Mouse (Mus musculus) CH12.LX (cell line): ENCODE results near the gene Nhlrc1. TPM values are rescaled to one million over a fixed set of nuclear protein-coding genes. Genes with fewer than 3 reads are reported as not detected.

Experiments used
- DNase-seq: peaks from one replicate; pipeline ENCODE4 v3.0.0-alpha.2; 2013; ENCODE audit errors: extremely low read depth
- H3K27ac ChIP-seq: 2 replicates; pipeline ENCODE4 v1.5.1; 2012; ENCODE audit warnings: low read depth, mild to moderate bottlenecking, control low read depth, moderate library complexity; ENCODE audit not compliant: insufficient read depth
- H3K27me3 ChIP-seq: replicated peaks from 2 replicates; pipeline ENCODE3; 2012; ENCODE audit warnings: inconsistent platforms
- H3K36me3 ChIP-seq, 2 experiments: replicated peaks in 1 of 2; 2 replicates each; pipeline versions ENCODE3 to v1.6.1; 2012; ENCODE audit warnings: inconsistent platforms in 1 of 2, low read length in 1 of 2, mild to moderate bottlenecking in 1 of 2, mixed read lengths in 1 of 2, moderate library complexity in 1 of 2; ENCODE audit not compliant: control insufficient read depth in 1 of 2, insufficient read depth in 1 of 2
- H3K4me1 ChIP-seq, 2 experiments: 2 replicates each; pipeline ENCODE4 v1.6.1; 2012; ENCODE audit warnings: inconsistent platforms in 1 of 2, moderate library complexity in 1 of 2; ENCODE audit not compliant: insufficient read depth in 2 of 2, control insufficient read depth in 1 of 2
- H3K4me2 ChIP-seq: 2 replicates; pipeline ENCODE4 v1.6.1; 2012; ENCODE audit warnings: low read depth, mild to moderate bottlenecking, control low read depth; ENCODE audit not compliant: poor library complexity, insufficient read depth, severe bottlenecking
- H3K4me3 ChIP-seq, 3 experiments: fragments of 150-350 bp in 1 of 3; sonication (generic) in 1 of 3; replicated peaks in 1 of 3; 2 replicates each; pipeline versions ENCODE3 to v1.5.1; 2011 to 2012; ENCODE audit warnings: low read depth in 2 of 3, low read length in 2 of 3, mild to moderate bottlenecking in 2 of 3, moderate library complexity in 2 of 3, control low read depth in 1 of 3, improper control_type of control experiment in 1 of 3, inconsistent platforms in 1 of 3, mixed read lengths in 1 of 3; ENCODE audit not compliant: poor library complexity in 1 of 3
- H3K79me2 ChIP-seq: replicated peaks from 2 replicates; pipeline ENCODE4 v1.6.1; 2012; ENCODE audit warnings: mild to moderate bottlenecking, moderate library complexity; ENCODE audit not compliant: control insufficient read depth, poor library complexity, insufficient read depth, severe bottlenecking; ENCODE audit errors: extremely low read depth
- H3K9ac ChIP-seq: 2 replicates; pipeline ENCODE4 v1.6.1; 2012; ENCODE audit warnings: low read depth, mild to moderate bottlenecking, control low read depth, moderate library complexity; ENCODE audit not compliant: insufficient read depth
- H3K9me3 ChIP-seq: replicated peaks from 2 replicates; pipeline ENCODE3; 2012; ENCODE audit warnings: low read length, inconsistent platforms, mixed read lengths
- BHLHE40 ChIP-seq: IDR thresholded peaks from 2 replicates; pipeline ENCODE4 v1.6.1; 2011; ENCODE audit warnings: mild to moderate bottlenecking, low read depth, low read length, improper control_type of control experiment
- CHD1 ChIP-seq: IDR thresholded peaks from 2 replicates; pipeline ENCODE4 v1.6.1; 2012; ENCODE audit warnings: low read depth, low read length, improper control_type of control experiment, inconsistent platforms
- CHD2 ChIP-seq: IDR thresholded peaks from 2 replicates; pipeline ENCODE4 v1.6.1; 2011; ENCODE audit warnings: low read length, improper control_type of control experiment
- CTCF ChIP-seq, 2 experiments: IDR thresholded peaks in 1 of 2; conservative IDR thresholded peaks in 1 of 2; 2 replicates each; pipeline ENCODE4 v1.5.1; 2011 to 2012; ENCODE audit warnings: low read depth in 2 of 2, low read length in 2 of 2, improper control_type of control experiment in 1 of 2, inconsistent platforms in 1 of 2, mild to moderate bottlenecking in 1 of 2, moderate library complexity in 1 of 2
- E2F4 ChIP-seq: IDR thresholded peaks from 2 replicates; pipeline ENCODE4 v1.6.1; 2011; ENCODE audit warnings: low read depth, low read length, improper control_type of control experiment; ENCODE audit not compliant: insufficient replicate concordance
- EP300 ChIP-seq: IDR thresholded peaks from 2 replicates; pipeline ENCODE4 v1.6.1; 2011; ENCODE audit warnings: low read length, improper control_type of control experiment
- ETS1 ChIP-seq: conservative IDR thresholded peaks from 2 replicates; pipeline ENCODE4 v1.6.1; 2012; ENCODE audit warnings: low read depth, mild to moderate bottlenecking, inconsistent platforms, low read length, improper control_type of control experiment, moderate library complexity
- IRF4 ChIP-seq: IDR thresholded peaks from 2 replicates; pipeline ENCODE4 v1.6.1; 2014; ENCODE audit warnings: low read depth, mild to moderate bottlenecking, inconsistent platforms, low read length, improper control_type of control experiment
- JUN ChIP-seq: IDR thresholded peaks from 2 replicates; pipeline ENCODE4 v1.6.1; 2011; ENCODE audit warnings: low read depth, mild to moderate bottlenecking, low read length, improper control_type of control experiment, moderate library complexity; ENCODE audit not compliant: insufficient read depth
- MAFK ChIP-seq: IDR thresholded peaks from 2 replicates; pipeline ENCODE4 v1.6.1; 2011; ENCODE audit warnings: low read length, improper control_type of control experiment; ENCODE audit not compliant: insufficient replicate concordance
- MYC ChIP-seq: IDR thresholded peaks from 2 replicates; pipeline ENCODE4 v1.6.1; 2011; ENCODE audit warnings: low read depth, mild to moderate bottlenecking, improper control_type of control experiment, low read length
- NELFE ChIP-seq: IDR thresholded peaks from 2 replicates; pipeline ENCODE4 v1.6.1; 2011; ENCODE audit warnings: low read depth, low read length, improper control_type of control experiment
- NRF1 ChIP-seq: IDR thresholded peaks from 2 replicates; pipeline ENCODE4 v1.6.1; 2014; ENCODE audit warnings: low read depth, mild to moderate bottlenecking, inconsistent platforms, low read length, improper control_type of control experiment, moderate library complexity
- POLR2A ChIP-seq: IDR thresholded peaks from 2 replicates; pipeline ENCODE4 v1.6.1; 2011; ENCODE audit warnings: low read depth, mild to moderate bottlenecking, improper control_type of control experiment, low read length
- POLR2AphosphoS2 ChIP-seq: IDR thresholded peaks from 2 replicates; pipeline ENCODE4 v1.6.1; 2011; ENCODE audit warnings: low read depth, low read length, improper control_type of control experiment
- RAD21 ChIP-seq: IDR thresholded peaks from 2 replicates; pipeline ENCODE4 v1.6.1; 2011; ENCODE audit warnings: low read depth, mild to moderate bottlenecking, low read length, improper control_type of control experiment, moderate library complexity
- SIN3A ChIP-seq: IDR thresholded peaks from 2 replicates; pipeline ENCODE4 v1.6.1; 2012; ENCODE audit warnings: low read length, improper control_type of control experiment, inconsistent platforms
- SMC3 ChIP-seq: IDR thresholded peaks from 2 replicates; pipeline ENCODE4 v1.6.1; 2011; ENCODE audit warnings: low read depth, low read length, improper control_type of control experiment
- TCF12 ChIP-seq: IDR thresholded peaks from 2 replicates; pipeline ENCODE4 v1.6.1; 2014; ENCODE audit warnings: low read depth, mild to moderate bottlenecking, inconsistent platforms, low read length, improper control_type of control experiment
- UBTF ChIP-seq: IDR thresholded peaks from 2 replicates; pipeline ENCODE4 v1.6.1; 2012; ENCODE audit warnings: low read depth, mild to moderate bottlenecking, inconsistent platforms, low read length, improper control_type of control experiment, moderate library complexity
- ZKSCAN1 ChIP-seq: IDR thresholded peaks from 2 replicates; pipeline ENCODE4 v1.6.1; 2012; ENCODE audit warnings: low read depth, inconsistent platforms, low read length, improper control_type of control experiment, borderline replicate concordance
- ZNF384 ChIP-seq: IDR thresholded peaks from 2 replicates; pipeline ENCODE4 v1.6.1; 2012; ENCODE audit warnings: low read depth, low read length, improper control_type of control experiment, inconsistent platforms
- dilution Hi-C: fragments of 300-500 bp; cut with MboI; formaldehyde crosslinking; loops from 2 replicates; pipeline ENCODE4 v1.14.3; 2020; ENCODE audit warnings: low sequenced_read_pairs; ENCODE audit not compliant: extremely low pct_unique_long_range_greater_than_20kb, extremely low pct_ligation_motif_present
- in situ Hi-C: fragments of 300-500 bp; cut with MboI; formaldehyde crosslinking; loops from 3 replicates; pipeline ENCODE4 v1.14.3; 2019; ENCODE audit warnings: low sequenced_read_pairs, low pct_ligation_motif_present, low pct_unique_long_range_greater_than_20kb, mixed read lengths
- polyA plus RNA-seq: library from polyadenylated mRNA; unstranded; fragments of >175 nt; gene quantifications from 2 replicates; pipeline ENCODE4 v1.2.1, GENCODE M21; 2012; ENCODE audit warnings: low read depth; ENCODE audit not compliant: insufficient read length
- total RNA-seq, 2 experiments: library from RNA; depleted of rRNA; stranded (reverse); fragments of 300-350 nt in 1 of 2; fragments of >200 nt in 1 of 2; gene quantifications; 2 replicates each; pipeline ENCODE4 v1.2.3; 2012 to 2014

Nhlrc1 gene
- total and polyA plus RNA-seq, 3 experiments = not detected

- no peak for TF ChIP-seq POLR2A
- TF ChIP-seq ZKSCAN1 = no peak
- no peak for TF ChIP-seq CTCF (conservative IDR thresholded peaks at IDR 0.05 in 1 of 2, IDR thresholded peaks at IDR 0.05 in 1 of 2; ENCODE audit: low read depth in 2 of 2, low read length in 2 of 2)
- no peak for TF ChIP-seq ZNF384
- no peak for TF ChIP-seq TCF12
- dilution Hi-C loops = no loop called here
Observed at GRCm38 (mm10) chr13:47040061-47040460, 25.4 kb upstream of the Nhlrc1 start.

DNA sequence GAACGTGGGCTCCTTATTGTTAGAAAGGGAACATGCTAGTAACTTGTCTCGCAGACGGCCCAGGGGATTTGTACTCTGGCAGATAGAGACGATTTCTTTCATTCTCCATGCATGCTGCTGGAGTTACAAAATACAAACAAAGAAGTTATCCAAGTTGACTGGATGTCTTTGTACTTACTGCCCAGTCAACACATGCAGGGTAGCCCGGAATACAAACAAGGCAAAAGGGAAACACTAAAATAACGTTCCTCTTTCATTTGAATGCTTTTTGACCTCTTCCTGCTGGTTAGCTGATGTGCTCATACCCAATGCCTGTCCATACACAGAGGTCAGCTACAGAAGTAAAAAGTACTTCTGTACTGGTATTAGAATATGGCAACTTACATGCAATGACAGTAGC lies 23.3 kb upstream of the Nhlrc1 start:
- H3K4me3 ChIP-seq = no peak overlapping the region

More at GRCm38 (mm10) chr13:47040061-47040460, 25.4 kb upstream of the Nhlrc1 start:
- no peak for DNase-seq
- Histone ChIP-seq H3K4me3 (no peak overlapping the region), H3K9me3 (no peaks in the 10 kb centered on the region), H3K4me1 (peaks cover 0 to 19% of the 10 kb centered on the region in 2 experiments; a peak in 2 of 4 replicates), H3K36me3 (no peaks in the 10 kb centered on the region), H3K79me2 (no peaks in the 10 kb centered on the region), H3K27me3 (no peaks in the 10 kb centered on the region), H3K9ac (no peak overlapping the region), H3K27ac (no peak overlapping the region), H3K4me2 (no peak overlapping the region)
- in situ Hi-C loops = no loop called here

GRCm38 (mm10) chr13:47033602-47034001 lies 19.0 kb upstream of the Nhlrc1 start:
- Histone ChIP-seq H3K79me2 (no peaks in the 10 kb centered on the region), H3K27ac (no peak overlapping the region), H3K4me3 (no peak overlapping the region), H3K27me3 (no peaks in the 10 kb centered on the region), H3K4me2 (no peak overlapping the region), H3K9me3 (no peaks in the 10 kb centered on the region), H3K36me3 (peaks cover 0 to 3% of the 10 kb centered on the region in 2 experiments), H3K9ac (no peak overlapping the region), H3K4me1 (peaks cover 0 to 3% of the 10 kb centered on the region in 2 experiments; a peak in 2 of 4 replicates)
- DNase-seq = no peak
- no peak for TF ChIP-seq CHD1
- no peak for TF ChIP-seq SIN3A
- TF ChIP-seq MAFK = no peak
- TF ChIP-seq JUN = no peak
- TF ChIP-seq NRF1 = no peak
- TF ChIP-seq RAD21 = no peak
- TF ChIP-seq EP300 = no peak
- no peak for TF ChIP-seq BHLHE40
- TF ChIP-seq IRF4 = no peak
- dilution Hi-C loops (no loop called here), in situ Hi-C loops (no loop called here)

More for the DNA sequence above, 23.3 kb upstream of the Nhlrc1 start:
- no peak overlapping the region for H3K4me2 ChIP-seq
- no peaks in the 10 kb centered on the region for H3K27me3 ChIP-seq
- peaks cover 0 to 3% of the 10 kb centered on the region in 2 experiments for H3K36me3 ChIP-seq
- H3K9me3 ChIP-seq = no peaks in the 10 kb centered on the region
- no peak overlapping the region for H3K9ac ChIP-seq
- H3K79me2 ChIP-seq = no peaks in the 10 kb centered on the region
- in situ Hi-C loops (no loop called here), dilution Hi-C loops (no loop called here)
- TF ChIP-seq SMC3 = no peak
- no peak for TF ChIP-seq MYC
- no peak for TF ChIP-seq SIN3A
- no peak for TF ChIP-seq E2F4
- TF ChIP-seq ETS1 = no peak
- no peak for TF ChIP-seq CHD2
- TF ChIP-seq RAD21 = no peak
- TF ChIP-seq TCF12 = no peak
- TF ChIP-seq POLR2AphosphoS2 = no peak
- TF ChIP-seq POLR2A = no peak
- no peak for TF ChIP-seq UBTF
- TF ChIP-seq NELFE = no peak
- no peak for TF ChIP-seq BHLHE40
- TF ChIP-seq EP300 = no peak
- TF ChIP-seq ZNF384 = no peak
- TF ChIP-seq JUN = no peak
- DNase-seq = no peak
- H3K4me1 ChIP-seq = peaks cover 3 to 10% of the 10 kb centered on the region in 2 experiments
- H3K27ac ChIP-seq = no peak overlapping the region
